Mouse (Mus musculus): ENCODE measurements around the gene Jazf1. TPM values are rescaled to one million over a fixed set of nuclear protein-coding genes. Genes with fewer than 3 reads are reported as not detected.

The Jazf1 gene
- 1.3 and 1.4 TPM in 2 replicates for polyA plus RNA-seq (2012; rRNA removed)

DNA sequence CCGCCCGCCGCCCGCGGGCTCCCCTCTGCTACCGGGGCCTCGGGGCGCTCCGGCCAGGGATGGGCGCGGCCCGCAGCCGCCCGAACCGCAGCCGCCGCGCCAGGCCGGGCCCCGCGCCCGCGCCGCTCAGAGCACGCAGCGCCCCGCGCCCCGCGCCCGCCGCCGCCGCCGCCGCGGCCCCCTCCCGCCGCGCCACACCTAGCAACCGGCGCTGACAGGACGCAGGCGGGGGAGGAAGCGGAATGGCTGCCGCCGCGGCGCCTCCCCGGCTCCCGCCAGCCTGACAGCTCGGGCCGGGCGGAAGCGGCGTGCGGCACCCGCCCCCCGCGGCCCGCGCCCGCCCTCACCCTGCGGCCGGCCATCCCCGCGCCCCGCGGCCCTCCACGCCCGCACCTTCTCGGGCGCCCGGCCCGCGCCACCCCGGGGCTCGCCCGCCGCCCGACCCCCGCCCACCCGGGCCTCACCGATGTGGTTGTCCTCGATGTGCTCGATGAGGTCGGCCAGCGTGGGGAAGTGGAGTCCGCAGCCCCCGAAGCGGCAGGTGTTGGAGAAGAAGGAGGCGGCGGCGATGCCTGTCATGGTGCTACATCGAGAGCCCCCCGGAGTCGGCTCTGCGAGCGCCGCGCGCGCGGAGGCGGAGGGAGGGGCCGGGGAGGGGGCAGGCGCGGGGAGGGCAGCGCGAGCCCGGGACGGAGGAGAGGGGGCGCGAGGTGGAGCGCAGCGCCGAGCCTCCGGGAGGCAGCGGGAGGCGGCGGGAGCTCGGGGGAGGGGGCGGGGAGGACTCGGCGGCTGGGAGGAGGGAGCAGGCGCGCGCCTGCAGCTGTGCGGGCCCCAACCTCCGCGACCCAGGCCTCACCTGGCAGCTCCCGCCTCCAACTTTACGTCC lies at the start of gene Jazf1:
Gene Jazf1 (minus strand): TSS at position 643 of the 886 bp plus-strand sequence.
- H3K27ac ChIP-seq (ENCODE audit: control insufficient read depth, insufficient read depth, low read length), result no peak within 1 kb of the TSS
- TF ChIP-seq CTCF (IDR thresholded peaks at IDR 0.05; ENCODE audit: borderline replicate concordance, control insufficient read depth, extremely low read depth, insufficient read depth, low read length, poor library complexity) (no peak), POLR2A (IDR thresholded peaks at IDR 0.05; ENCODE audit: control insufficient read depth, extremely low read depth, insufficient read depth, low read length, poor library complexity) (no peak)
- H3K36me3 ChIP-seq (ENCODE audit: control insufficient read depth, insufficient read depth, low read length), result no peaks in the 10 kb centered on the region
- H3K4me1 ChIP-seq (replicated peaks; ENCODE audit: control insufficient read depth, insufficient read depth, low read length), result peaks cover 2% of the 10 kb centered on the region; the same call in 1 of the 2 replicates
- peak within 1 kb of the TSS; percentile 57 for H3K4me3 ChIP-seq (ENCODE audit: control insufficient read depth, insufficient read depth, low read length)
- peaks cover 2% of the 10 kb centered on the region; the same call in 1 of the 2 replicates for H3K27me3 ChIP-seq (ENCODE audit: control insufficient read depth, insufficient read depth, low read length)
- DNase-seq, result peak; percentile 71
- WGBS, result 9% methylated on average over 126 of the region's 133 CpGs

DNA sequence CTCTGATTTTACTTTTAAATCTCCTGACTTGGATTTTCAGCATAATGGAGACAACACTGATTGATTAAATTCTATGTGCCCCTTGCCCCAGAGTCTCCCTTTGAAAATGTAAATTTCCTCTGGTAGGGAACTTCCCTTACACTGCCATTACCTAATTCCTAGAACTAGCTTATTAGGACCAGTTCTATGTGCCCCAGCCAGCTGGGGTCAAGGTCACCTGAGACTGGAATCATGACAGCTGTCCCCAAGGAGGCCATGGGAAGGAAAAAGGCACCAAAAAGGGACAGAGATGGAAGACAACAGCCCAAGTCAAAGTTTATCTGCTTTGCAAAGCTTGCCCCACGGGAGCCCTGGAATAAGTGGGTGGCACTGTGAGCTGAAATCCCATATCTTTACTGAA lies 49.4 kb upstream of the Jazf1 start:
- no peak overlapping the region for H3K27ac ChIP-seq (ENCODE audit: control insufficient read depth, insufficient read depth, low read length)
- H3K36me3 ChIP-seq (ENCODE audit: control insufficient read depth, insufficient read depth, low read length), result no peaks in the 10 kb centered on the region
- no peaks in the 10 kb centered on the region for H3K27me3 ChIP-seq (ENCODE audit: control insufficient read depth, insufficient read depth, low read length)
- H3K4me3 ChIP-seq (ENCODE audit: control insufficient read depth, insufficient read depth, low read length), result no peak overlapping the region
- WGBS, result 88% methylated on average over 1 of the region's 1 CpGs
- H3K4me1 ChIP-seq (replicated peaks; ENCODE audit: control insufficient read depth, insufficient read depth, low read length), result no peaks in the 10 kb centered on the region
- DNase-seq, result no peak
- TF ChIP-seq POLR2A (IDR thresholded peaks at IDR 0.05; ENCODE audit: control insufficient read depth, extremely low read depth, insufficient read depth, low read length, poor library complexity) (no peak), CTCF (IDR thresholded peaks at IDR 0.05; ENCODE audit: borderline replicate concordance, control insufficient read depth, extremely low read depth, insufficient read depth, low read length, poor library complexity) (no peak)

DNA sequence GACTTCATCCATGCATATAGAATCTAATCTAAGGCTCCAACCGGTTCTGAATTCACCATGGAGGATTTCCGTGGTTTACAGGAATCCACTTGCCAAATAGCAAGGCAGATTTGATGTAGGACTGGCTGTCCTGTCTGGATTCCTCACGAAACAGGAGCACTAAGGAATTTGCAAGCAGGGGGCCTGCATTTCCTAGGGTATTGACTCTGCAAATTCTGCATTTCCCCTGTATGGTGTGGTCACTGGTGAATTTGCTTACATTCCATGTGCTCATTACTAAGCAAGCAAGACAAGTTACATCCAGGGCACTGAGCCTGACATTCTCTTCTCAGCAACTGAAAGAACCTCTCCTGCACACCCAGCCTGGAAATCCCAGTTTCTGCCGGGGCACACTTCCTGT lies 18.4 kb upstream of the Jazf1 start:
- no peak for DNase-seq
- Histone ChIP-seq H3K27ac (ENCODE audit: control insufficient read depth, insufficient read depth, low read length) (no peak overlapping the region), H3K4me3 (ENCODE audit: control insufficient read depth, insufficient read depth, low read length) (no peak overlapping the region), H3K4me1 (replicated peaks; ENCODE audit: control insufficient read depth, insufficient read depth, low read length) (no peaks in the 10 kb centered on the region), H3K36me3 (ENCODE audit: control insufficient read depth, insufficient read depth, low read length) (no peaks in the 10 kb centered on the region), H3K27me3 (ENCODE audit: control insufficient read depth, insufficient read depth, low read length) (no peaks in the 10 kb centered on the region)
- TF ChIP-seq POLR2A (IDR thresholded peaks at IDR 0.05; ENCODE audit: control insufficient read depth, extremely low read depth, insufficient read depth, low read length, poor library complexity) (no peak), CTCF (IDR thresholded peaks at IDR 0.05; ENCODE audit: borderline replicate concordance, control insufficient read depth, extremely low read depth, insufficient read depth, low read length, poor library complexity) (no peak)
- WGBS, result 69% methylated on average over 4 of the region's 4 CpGs

DNA sequence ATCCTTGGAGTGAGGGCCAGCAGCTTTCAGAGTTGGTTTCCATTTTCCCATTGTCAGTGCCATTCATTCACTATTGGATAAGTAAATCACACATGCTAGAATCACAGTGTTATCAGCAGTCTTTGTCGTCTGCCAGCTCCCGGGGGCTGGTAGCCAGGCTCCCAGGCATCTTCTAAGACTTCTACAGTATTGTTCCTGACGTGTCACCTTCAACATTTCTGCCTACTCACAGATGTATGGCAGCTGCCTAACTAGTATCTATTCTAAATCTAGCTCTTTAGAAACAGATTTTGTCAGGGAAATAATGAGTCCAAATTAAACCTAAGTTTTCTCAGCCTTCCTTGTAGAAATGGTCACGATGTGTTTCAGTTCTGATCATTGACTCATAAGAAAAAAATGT lies 12.8 kb upstream of the Jazf1 start:
- Histone ChIP-seq H3K4me3 (ENCODE audit: control insufficient read depth, insufficient read depth, low read length) (no peak overlapping the region), H3K36me3 (ENCODE audit: control insufficient read depth, insufficient read depth, low read length) (no peaks in the 10 kb centered on the region), H3K27me3 (ENCODE audit: control insufficient read depth, insufficient read depth, low read length) (no peaks in the 10 kb centered on the region), H3K4me1 (replicated peaks; ENCODE audit: control insufficient read depth, insufficient read depth, low read length) (no peaks in the 10 kb centered on the region), H3K27ac (ENCODE audit: control insufficient read depth, insufficient read depth, low read length) (no peak overlapping the region)
- DNase-seq, result no peak
- TF ChIP-seq CTCF (IDR thresholded peaks at IDR 0.05; ENCODE audit: borderline replicate concordance, control insufficient read depth, extremely low read depth, insufficient read depth, low read length, poor library complexity) (no peak), POLR2A (IDR thresholded peaks at IDR 0.05; ENCODE audit: control insufficient read depth, extremely low read depth, insufficient read depth, low read length, poor library complexity) (no peak)
- 87% methylated on average over 4 of the region's 4 CpGs for WGBS

DNA sequence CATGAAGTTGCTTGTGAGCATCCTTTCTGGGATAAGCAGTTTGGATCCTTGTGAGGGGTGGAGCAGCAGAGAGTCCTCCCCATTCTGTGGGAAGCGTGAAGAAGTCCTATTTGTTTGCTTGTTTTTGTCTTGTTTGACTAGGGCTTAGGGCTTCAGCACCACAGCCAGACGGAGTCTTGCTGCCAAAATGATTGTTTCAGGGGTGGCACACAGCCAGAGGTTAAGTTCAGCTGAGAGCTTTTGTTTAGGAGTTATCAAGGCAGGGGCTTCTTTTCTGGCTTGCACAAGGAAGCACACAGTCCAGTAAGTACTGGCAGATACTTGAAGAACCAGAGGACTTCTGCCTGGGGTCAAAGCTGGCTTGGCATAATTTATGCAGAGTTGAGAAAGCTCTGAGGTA lies 10.2 kb upstream of the Jazf1 start:
- Histone ChIP-seq H3K4me1 (replicated peaks; ENCODE audit: control insufficient read depth, insufficient read depth, low read length) (no peaks in the 10 kb centered on the region), H3K4me3 (ENCODE audit: control insufficient read depth, insufficient read depth, low read length) (no peak overlapping the region), H3K27ac (ENCODE audit: control insufficient read depth, insufficient read depth, low read length) (no peak overlapping the region), H3K36me3 (ENCODE audit: control insufficient read depth, insufficient read depth, low read length) (no peaks in the 10 kb centered on the region), H3K27me3 (ENCODE audit: control insufficient read depth, insufficient read depth, low read length) (no peaks in the 10 kb centered on the region)
- DNase-seq, result no peak
- no peak for TF ChIP-seq POLR2A (IDR thresholded peaks at IDR 0.05; ENCODE audit: control insufficient read depth, extremely low read depth, insufficient read depth, low read length, poor library complexity)
- TF ChIP-seq CTCF (IDR thresholded peaks at IDR 0.05; ENCODE audit: borderline replicate concordance, control insufficient read depth, extremely low read depth, insufficient read depth, low read length, poor library complexity), result no peak
- WGBS, result 85% methylated on average over 2 of the region's 2 CpGs

DNA sequence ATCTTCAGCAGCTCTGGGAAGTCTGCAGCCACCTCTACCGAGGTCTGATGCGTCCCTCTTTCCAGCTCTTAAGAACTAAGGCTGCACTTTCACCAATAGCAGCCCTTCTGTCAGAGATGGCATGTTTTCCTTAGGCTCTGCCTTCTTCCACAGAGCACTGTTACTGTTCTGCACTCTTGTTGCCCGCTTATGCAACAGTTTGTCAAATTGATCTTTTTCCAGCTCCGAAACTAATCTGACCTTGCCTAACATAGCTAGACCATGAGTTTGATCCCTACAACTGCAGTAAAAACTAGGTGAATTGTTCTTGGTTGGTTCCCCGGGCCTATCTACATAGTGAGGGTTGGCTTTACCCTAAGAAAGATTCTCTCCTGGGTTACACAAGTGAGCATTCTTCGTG lies 3.3 kb upstream of the Jazf1 start:
- WGBS, result 93% methylated on average over 6 of the region's 6 CpGs
- Histone ChIP-seq H3K27ac (ENCODE audit: control insufficient read depth, insufficient read depth, low read length) (no peak overlapping the region), H3K27me3 (ENCODE audit: control insufficient read depth, insufficient read depth, low read length) (peaks cover 2% of the 10 kb centered on the region; the same call in 1 of the 2 replicates), H3K4me3 (ENCODE audit: control insufficient read depth, insufficient read depth, low read length) (no peak overlapping the region), H3K36me3 (ENCODE audit: control insufficient read depth, insufficient read depth, low read length) (no peaks in the 10 kb centered on the region), H3K4me1 (replicated peaks; ENCODE audit: control insufficient read depth, insufficient read depth, low read length) (peaks cover 2% of the 10 kb centered on the region; the same call in 1 of the 2 replicates)
- DNase-seq, result no peak
- no peak for TF ChIP-seq CTCF (IDR thresholded peaks at IDR 0.05; ENCODE audit: borderline replicate concordance, control insufficient read depth, extremely low read depth, insufficient read depth, low read length, poor library complexity)
- no peak for TF ChIP-seq POLR2A (IDR thresholded peaks at IDR 0.05; ENCODE audit: control insufficient read depth, extremely low read depth, insufficient read depth, low read length, poor library complexity)
